Mouse (Mus musculus) left cerebral cortex, postnatal 4 days (tissue): Measurements from ENCODE around the gene Krr1. TPM values are rescaled to one million over a fixed set of nuclear protein-coding genes. Genes with fewer than 3 reads are reported as not detected.

Experiments used
- total RNA-seq, 2 experiments: library from RNA; stranded (reverse); gene quantifications; 2 replicates each; pipeline ENCODE4 v1.2.3; 2021

Krr1 gene
- total RNA-seq, 2 experiments from 2014 or later, result 32.7 to 35.8 TPM

Other genes starting within 250 kb of the Krr1 start
- gene Glipr1, start 30.0 kb downstream of the Krr1 start, total RNA-seq, result under 1 TPM in 1 of 2 experiments, not detected in 1; 0.85 TPM
- gene Glipr1l1, start 87.5 kb downstream of the Krr1 start, total RNA-seq, result not detected
- not detected for gene Glipr1l2, start 110.7 kb downstream of the Krr1 start, total RNA-seq
- gene Glipr1l3, start 187.7 kb downstream of the Krr1 start, total RNA-seq, result not detected
- gene Caps2, start 191.0 kb downstream of the Krr1 start, total RNA-seq, result 1 to 10 TPM in 1 of 2 experiments, under 1 TPM in 1; 0.48 to 1.0 TPM